Mouse (Mus musculus): ENCODE results near the gene Dand5.

Gene Dand5

DNA sequence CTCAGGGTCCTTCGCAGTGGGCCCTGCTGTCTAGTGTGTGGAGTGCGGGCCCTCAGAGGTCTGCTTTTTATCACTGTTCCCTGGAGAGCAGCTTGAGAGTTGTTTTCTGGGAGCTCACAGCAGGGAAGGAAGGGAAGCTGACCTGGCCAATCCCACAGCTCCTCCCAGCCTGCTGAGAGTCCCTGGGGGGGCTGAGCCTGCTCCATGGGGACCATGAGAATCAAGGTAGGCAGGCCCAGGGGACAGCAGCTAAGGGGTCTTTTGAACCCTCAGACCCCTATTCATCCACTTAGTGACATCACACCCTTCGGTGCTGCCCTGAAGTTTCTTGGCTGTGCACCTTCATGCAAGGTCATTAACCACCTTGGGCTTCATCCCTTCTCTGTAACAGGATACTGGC, at the start of gene Dand5:
TSS of gene Dand5 (minus strand) at position 101 of the 400 bp plus-strand sequence.
- no peak for DNase-seq

DNA sequence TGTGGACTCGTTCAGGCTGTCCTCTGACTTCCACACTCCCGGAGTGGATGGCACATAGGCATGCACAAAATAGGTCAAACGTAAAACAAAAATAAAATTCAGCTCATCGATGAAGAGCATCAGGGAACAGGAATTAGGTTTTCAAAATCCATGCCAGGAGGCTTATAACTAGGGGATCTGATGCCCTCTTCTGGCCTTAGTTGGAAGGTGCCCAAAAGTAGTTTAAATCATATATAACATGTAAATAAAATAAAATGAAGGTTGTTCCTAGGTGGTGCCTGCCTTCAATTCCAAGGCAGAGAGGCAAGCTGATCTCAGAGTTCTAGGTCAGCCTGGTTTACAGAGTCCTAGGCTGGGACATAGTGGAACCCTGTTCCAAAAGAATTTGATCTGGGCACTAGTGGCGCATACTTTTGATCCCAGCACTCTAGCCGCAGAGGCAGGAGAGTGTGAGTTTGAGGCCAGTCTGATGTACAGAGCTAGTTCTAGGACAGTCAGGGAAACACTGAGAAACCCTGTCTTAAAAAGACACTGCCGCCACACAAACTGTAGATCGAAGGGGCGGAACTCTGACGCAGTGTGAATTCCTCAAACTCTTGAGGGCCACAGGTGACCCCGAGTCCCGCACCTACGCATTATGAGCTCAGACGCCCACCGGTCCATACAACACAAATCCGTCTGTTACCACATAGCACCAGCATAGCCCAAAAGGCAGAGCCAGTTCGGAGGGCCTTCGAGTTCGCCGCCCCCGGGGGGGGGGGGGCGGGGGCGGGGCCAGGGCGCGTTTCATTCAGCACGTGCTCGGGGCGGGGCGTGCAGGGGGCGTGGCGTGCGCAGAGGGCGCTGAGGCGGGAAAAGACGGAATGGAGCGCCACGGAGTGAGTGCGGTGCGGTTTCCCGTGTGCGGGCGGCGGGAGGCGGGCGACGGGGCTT, 49.0 kb upstream of the Dand5 start, which contains the start of gene Syce2:
TSS of gene Syce2 (plus strand) at position 736 of the 933 bp plus-strand sequence.
- DNase-seq, result peak; percentile 86

GRCm38 (mm10) chr8:84856864-84857441, 34.3 kb upstream of the Dand5 start, which contains the start of gene Farsa:
TSS of gene Farsa (plus strand) at chr8:84856989.
- DNase-seq, result peak; percentile 90

- DNase-seq, result no peak
These were observed 33.8 kb upstream of the Dand5 start for GRCm38 (mm10) chr8:84856434-84856833.

DNA sequence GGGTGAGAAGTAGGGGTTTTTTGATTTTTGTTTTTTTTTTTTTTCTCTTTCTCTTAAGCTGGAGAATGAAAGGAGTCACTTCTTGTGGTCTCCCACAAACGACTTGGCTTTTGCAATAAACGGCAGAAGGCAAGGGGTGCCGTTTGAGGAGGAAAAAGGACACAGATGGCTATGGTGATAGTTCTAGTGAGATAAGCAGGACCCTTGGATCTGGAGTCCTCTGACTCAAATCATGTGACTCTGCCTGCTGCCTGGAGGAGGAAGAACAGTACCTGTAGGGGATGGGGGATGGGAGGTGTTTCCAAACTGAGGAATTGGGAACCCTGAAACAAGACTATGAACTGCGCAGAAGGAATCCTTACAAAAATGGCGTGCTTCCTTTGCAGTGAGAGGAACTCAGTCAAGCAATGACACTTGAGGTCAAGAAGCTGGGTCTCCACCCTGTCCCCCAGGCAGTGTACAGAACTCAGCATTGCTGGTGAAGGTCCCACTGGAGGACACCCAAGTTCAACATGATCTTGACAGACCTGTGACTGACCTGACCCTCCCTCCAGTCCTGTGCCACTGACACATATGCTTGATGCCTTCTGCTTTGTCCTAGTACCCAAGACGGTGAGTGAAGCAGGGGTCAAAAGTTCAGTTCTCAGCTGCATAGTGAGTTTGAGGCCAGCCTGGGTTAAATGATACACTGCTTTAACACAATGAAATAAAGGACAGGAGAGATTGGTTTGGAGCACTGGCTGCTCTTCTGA, 25.2 kb upstream of the Dand5 start:
- peak; percentile 42 for DNase-seq

DNA sequence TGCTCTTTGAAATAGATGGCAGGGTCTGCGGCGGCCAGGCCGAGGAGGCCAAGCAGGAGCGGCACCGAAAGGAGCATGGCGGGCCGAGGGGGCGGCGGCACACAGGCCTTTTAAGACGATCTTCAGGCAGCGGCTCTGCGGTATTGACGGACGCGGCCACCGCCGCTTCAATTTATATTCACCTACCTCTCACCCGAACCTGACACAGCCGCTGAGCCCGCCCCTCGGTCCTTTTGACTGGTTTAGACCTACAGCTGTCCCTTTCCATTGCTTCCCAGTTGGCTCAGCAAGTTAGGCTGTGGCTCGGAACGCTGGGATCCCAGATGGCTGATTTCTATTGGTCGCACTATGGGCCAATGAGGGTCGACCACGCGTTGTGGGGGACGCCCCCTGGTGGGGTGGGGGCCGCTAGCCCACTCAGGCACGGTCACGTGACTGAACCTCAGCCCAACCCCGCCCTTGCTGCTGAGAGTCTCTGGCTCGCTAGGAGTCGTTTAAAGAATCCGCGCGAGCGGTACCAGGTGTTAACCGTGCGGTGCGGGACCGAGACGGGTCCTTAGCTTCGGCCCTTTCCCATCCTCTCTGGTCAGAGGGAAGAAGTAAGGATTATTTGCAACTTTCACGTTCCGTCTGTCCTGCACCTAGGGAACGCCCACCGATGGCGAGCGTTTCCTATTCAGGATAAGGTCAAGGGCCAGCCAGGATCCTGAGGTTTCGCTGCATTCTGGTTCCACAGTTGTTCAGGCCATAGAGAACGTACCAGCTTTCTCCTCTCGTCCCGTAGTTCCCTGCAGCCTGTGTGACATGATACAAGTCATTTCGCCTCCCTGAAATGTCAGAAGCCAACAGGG, 24.3 kb upstream of the Dand5 start, which contains the start of gene Calr:
TSS of gene Calr (minus strand) at position 213 of the 851 bp plus-strand sequence.
- peak; percentile 100 for DNase-seq

DNA sequence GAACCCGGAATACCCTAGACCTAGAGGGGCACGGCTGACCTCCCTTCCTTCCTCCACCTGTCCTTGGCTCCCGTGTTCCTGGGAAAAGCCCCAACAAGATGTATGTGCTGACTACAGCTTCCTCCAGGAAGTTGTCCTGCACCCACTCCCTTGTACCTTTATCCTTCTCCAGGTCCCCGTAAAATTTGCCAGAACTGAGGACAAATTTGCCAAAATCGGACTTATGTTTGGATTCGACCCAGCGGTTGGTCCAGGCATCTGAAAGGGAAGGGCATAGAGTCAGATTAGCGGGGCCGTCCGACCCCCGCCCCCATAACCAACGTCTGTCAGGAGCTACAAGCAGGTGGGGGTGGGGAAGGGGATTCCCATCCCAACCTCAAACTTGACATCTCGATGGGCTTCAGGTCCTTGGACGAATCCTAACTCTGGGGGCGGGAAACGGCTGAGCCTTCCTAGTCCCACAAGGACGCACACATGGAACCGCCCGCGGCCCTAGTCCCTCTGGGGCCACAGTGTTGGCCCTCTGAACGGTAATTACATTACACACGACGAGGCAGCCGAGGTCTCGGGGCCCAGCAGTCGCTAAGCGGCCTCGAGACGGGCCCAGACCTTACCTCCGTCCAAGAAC, 23.6 kb upstream of the Dand5 start:
- DNase-seq, result no peak

DNA sequence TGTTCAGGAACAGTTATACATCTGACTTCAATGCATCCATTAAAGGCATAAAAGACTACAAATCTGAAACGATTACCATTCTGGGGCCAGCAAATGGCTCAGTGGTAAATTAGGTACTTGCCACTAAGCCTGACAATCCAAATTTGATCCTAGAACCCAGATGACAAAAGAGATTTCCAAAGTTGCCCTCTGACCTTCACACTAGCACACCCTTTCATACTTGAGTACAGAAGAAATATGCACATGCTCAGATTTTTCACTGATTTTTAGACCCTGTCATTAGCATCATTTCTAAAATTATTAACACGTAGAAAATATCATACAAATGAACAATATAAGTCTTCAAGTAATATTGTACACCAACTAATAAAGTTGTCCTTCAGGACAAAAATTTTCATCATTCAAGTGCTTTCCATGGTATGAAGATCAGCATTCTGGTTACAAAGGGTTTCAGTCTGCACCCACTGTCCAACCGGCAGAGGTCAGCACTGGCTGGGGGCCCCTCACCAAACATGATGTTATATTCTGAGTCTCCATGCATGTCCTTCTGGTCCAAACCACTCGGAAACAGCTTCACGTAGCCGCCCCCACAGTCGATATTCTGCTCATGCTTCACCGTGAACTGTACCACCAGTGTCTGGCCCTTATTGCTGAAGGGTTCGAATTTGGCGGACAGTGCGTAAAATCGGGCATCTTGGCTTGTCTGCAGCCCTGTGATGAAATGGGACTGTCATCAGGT, 22.9 kb upstream of the Dand5 start:
- DNase-seq, result peak; percentile 19

DNA sequence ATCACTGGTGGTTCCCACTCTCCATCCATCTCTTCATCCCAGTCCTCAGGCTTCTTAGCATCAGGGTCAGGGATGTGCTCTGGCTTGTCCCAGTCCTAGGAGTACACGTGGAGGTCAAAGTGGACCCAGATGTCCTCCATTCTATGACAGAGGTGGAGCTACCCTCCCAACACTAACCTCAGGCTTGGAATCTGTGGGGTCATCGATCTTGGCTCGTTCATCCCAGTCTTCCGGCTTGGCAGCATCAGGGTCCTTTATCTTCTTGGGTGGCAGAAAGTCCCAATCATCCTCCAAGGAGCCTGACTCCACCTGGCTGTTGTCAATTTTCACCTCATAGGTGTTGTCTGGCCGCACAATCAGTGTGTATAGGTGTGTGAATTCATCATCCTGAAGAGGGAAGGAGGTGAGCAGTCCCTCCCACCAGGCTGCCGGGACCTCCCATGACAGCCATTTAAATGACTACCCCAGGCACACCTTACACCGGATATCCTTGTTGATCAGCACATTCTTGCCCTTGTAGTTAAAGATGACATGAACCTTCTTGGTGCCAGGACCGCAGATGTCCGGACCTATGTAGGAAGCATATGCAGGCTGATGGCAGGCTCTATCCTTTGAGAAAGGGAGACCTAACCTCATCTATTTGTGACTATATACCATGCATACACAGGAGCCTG, 21.9 kb upstream of the Dand5 start:
- DNase-seq, result no peak

DNA sequence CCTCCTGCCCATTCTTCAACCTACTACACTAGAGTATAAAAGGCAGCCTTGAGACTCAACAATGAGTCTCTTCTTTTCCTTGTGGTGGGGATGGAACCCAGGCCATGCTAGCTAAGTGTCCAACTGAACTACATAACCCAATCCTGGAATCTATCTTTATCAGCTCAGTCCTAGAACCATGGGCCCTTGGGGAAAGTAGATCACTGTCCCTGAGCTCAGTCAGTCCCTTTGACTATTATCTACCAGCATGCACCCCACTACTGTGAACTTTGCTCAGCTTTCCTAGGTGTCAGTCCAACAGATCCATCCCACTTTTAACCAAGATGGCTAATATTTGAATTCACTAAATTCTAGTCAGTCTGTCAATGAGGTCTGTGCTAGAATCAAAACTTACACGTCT, 18.9 kb upstream of the Dand5 start:
- DNase-seq, result no peak

- DNase-seq, result peak; percentile 89
These were observed 17.8 kb upstream of the Dand5 start, which contains the start of gene Rad23a for GRCm38 (mm10) chr8:84840248-84840999. TSS of gene Rad23a (minus strand) at chr8:84840665.

DNA sequence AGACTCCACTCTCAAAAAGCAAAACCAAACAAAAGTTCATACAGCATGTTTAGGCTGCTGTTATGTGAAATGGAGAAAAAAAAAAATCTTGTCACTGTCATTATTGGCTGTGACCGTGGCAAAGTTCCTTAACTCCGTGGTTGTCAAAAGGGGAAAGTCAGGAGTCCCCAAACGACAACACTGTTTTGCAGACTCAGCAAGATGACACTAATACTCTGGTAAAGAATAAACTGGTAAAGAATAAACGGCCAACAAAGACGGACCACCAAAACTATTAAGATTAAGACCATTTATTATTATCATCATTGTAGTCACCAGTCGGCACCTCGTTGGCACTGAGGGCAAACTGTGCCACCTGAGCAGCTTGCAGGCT, 17.2 kb upstream of the Dand5 start:
- no peak for DNase-seq

GRCm38 (mm10) chr8:84839411-84839810, 16.8 kb upstream of the Dand5 start:
- DNase-seq, result no peak

DNA sequence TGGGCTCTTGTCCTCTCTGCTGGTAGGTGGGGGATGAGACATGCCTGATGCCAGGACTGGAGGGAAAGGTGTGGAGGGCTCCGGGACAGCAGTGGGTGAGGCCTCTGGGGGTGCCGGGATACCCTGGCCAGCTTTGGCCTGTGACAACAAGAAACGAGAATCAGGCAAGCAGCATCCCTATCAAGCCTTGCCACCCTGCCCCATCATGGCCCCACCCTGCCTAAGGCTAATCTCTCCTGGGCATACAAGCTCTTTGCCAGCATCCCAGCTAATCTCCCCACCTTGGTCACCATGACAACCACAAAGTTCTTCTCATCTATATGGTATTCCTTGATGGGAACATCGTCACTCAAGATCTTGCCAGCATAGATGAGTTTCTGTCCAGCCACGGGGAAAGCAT, 15.9 kb upstream of the Dand5 start:
- no peak for DNase-seq

DNA sequence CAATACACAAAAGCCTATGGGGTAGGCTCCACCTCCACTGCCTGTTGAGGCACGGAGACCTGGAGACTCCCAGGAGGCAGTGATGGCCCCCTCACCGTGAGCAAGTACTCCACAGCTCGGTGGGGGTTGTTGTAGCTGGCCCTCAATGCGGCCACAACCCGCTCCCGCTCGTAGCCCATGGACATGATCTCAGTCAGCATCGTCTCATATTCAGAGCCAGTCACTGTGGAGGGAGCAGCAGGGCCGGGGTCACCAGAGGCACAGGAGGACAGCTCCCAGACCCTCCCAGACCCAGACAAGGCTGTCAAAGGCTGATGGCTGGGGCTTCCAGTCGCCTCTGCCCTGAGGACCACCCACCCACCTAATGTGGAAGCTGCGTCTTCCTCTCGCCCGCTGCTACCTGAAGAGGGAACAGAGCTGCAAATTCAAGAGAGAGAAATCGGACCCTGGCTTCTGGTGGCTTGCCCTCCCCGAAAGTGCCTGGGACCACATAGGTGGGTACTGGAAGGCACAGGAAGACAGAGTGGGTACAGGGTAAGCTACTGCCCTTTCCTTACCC, 15.4 kb upstream of the Dand5 start:
- no peak for DNase-seq

- no peak for DNase-seq
These were observed 14.7 kb upstream of the Dand5 start for GRCm38 (mm10) chr8:84837149-84837911.

- no peak for DNase-seq
These were observed 12.5 kb upstream of the Dand5 start for GRCm38 (mm10) chr8:84834866-84835855.

Measured in thymus, postnatal 25 days (tissue).